Mouse (Mus musculus) ES-E14 (cell line): ENCODE results near the gene Tex38.

Source experiments
- CHD2 ChIP-seq: IDR thresholded peaks from 2 replicates; pipeline ENCODE4 v1.6.1; 2014; ENCODE audit warnings: mild to moderate bottlenecking, low read depth, low read length, inconsistent platforms
- HCFC1 ChIP-seq: IDR thresholded peaks from 2 replicates; pipeline ENCODE4 v1.6.1; 2012; ENCODE audit warnings: low read length, inconsistent platforms, borderline replicate concordance; ENCODE audit not compliant: insufficient read depth
- ZC3H11A ChIP-seq: IDR thresholded peaks from 2 replicates; pipeline ENCODE4 v1.6.1; 2012; ENCODE audit warnings: low read depth, mild to moderate bottlenecking, inconsistent platforms, low read length, borderline replicate concordance

DNA sequence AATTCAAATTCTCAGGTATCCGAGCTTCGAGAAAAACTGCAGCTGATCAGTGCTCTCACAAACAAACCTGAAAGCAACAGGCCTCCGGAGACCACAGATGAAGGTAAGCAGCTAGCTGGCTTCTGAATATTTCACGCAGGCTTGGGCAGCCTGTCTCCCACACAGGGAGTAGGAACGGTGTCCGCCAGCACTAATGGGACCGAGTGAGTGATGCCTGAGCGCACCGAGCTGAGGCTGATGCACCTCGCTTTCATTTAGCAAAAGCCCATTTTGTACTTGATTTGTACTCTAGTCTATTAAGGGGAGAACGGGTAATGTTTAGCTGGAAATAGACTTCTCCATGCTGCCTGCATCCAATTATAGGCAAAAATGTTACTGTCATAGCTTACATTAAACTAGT lies 16.2 kb downstream of the Tex38 start:
- TF ChIP-seq CHD2 (no peak), HCFC1 (no peak), ZC3H11A (no peak)
